Mouse (Mus musculus) heart, postnatal 14 days (tissue): ENCODE measurements around the gene Cd63. TPM values are rescaled to one million over a fixed set of nuclear protein-coding genes. Genes with fewer than 3 reads are reported as not detected.

Source experiments
- DNase-seq, 2 experiments: peaks; one replicate each; pipeline ENCODE4 v3.0.0; 2021 to 2022
- intact Hi-C: fragments of 180-260 bp; cut with DNase I; formaldehyde crosslinking; loops from one replicate; pipeline ENCODE4 v1.15.1; 2025
- long read RNA-seq, 2 experiments: library from polyadenylated mRNA; stranded (forward); transcript quantifications; one replicate each; pipeline ENCODE4 v2.0.0; 2021
- total RNA-seq, 2 experiments: library from RNA; stranded (reverse); gene quantifications; 2 replicates each; pipeline ENCODE4 v1.2.3; 2021

Gene Cd63
- total RNA-seq, result 100 to 1,000 TPM; 127 to 131 TPM
- long read RNA-seq, experiment 1, transcript Cd63-201 (8 exons, 1,063 nt), result major isoform, 118 of 120 reads
- long read RNA-seq, experiment 1, partial matches to known transcripts, result 0 of 120 reads
- long read RNA-seq, experiment 1, other reads (novel, unspliced or antisense), result 2 of 120 reads
- long read RNA-seq, experiment 2, transcript Cd63-201 (8 exons, 1,063 nt), result major isoform, 88 of 90 reads
- long read RNA-seq, experiment 2, partial matches to known transcripts, result 2 of 90 reads
- long read RNA-seq, experiment 2, other reads (novel, unspliced or antisense), result 0 of 90 reads

GRCm38 (mm10) chr10:128900698-128901097 is at the start of gene Cd63:
Gene Cd63 (plus strand): TSS chr10:128900989.
- intact Hi-C loops, result no loop called here
- DNase-seq, result no peak

GRCm38 (mm10) chr10:128861176-128861575 is 39.6 kb upstream of the Cd63 start:
- DNase-seq, result no peak
- intact Hi-C loops, result no loop called here

- intact Hi-C loops, result no loop called here
- DNase-seq, result no peak
Measured at GRCm38 (mm10) chr10:128866042-128866441, 34.7 kb upstream of the Cd63 start.

GRCm38 (mm10) chr10:128866518-128866917 is 34.3 kb upstream of the Cd63 start:
- intact Hi-C loops, result no loop called here
- no peak for DNase-seq

GRCm38 (mm10) chr10:128870341-128870740 is 30.4 kb upstream of the Cd63 start:
- intact Hi-C loops, result no loop called here
- no peak for DNase-seq

- intact Hi-C loops, result no loop called here
- no peak for DNase-seq
Measured at GRCm38 (mm10) chr10:128878291-128878690, 22.5 kb upstream of the Cd63 start.

GRCm38 (mm10) chr10:128878811-128879210 is 22.0 kb upstream of the Cd63 start:
- intact Hi-C loops, result no loop called here
- no peak for DNase-seq

- intact Hi-C loops, result no loop called here
- no peak for DNase-seq
Measured at GRCm38 (mm10) chr10:128882067-128882466, 18.7 kb upstream of the Cd63 start.

GRCm38 (mm10) chr10:128888941-128889827 is 11.6 kb upstream of the Cd63 start:
- intact Hi-C loops, result no loop called here
- DNase-seq, result no peak

GRCm38 (mm10) chr10:128889846-128890245 is 10.9 kb upstream of the Cd63 start:
- intact Hi-C loops, result no loop called here
- no peak for DNase-seq

- intact Hi-C loops, result no loop called here
- no peak for DNase-seq
Measured at GRCm38 (mm10) chr10:128890383-128891295, 10.2 kb upstream of the Cd63 start.

GRCm38 (mm10) chr10:128891296-128892094 is 9.3 kb upstream of the Cd63 start, which contains the start of gene Gdf11:
Gene Gdf11 (minus strand): TSS chr10:128891718.
- intact Hi-C loops, result no loop called here
- DNase-seq, result peak; percentile 67 to 69

GRCm38 (mm10) chr10:128892246-128892645 is 8.5 kb upstream of the Cd63 start:
- no peak for DNase-seq
- intact Hi-C loops, result no loop called here

GRCm38 (mm10) chr10:128895437-128895836 is 5.4 kb upstream of the Cd63 start:
- intact Hi-C loops, result loop anchor here (1.0 to 2.0 kb wide), 2 partner anchors 50 to 165 kb away; no protein-coding TSS in a partner anchor
- peak; percentile 65 to 85 for DNase-seq

GRCm38 (mm10) chr10:128895952-128896693 is 4.7 kb upstream of the Cd63 start:
- intact Hi-C loops, result loop anchor here (1.0 to 2.0 kb wide), 2 partner anchors 51 to 165 kb away; no protein-coding TSS in a partner anchor
- DNase-seq, result no peak

- intact Hi-C loops, result no loop called here
- no peak for DNase-seq
Measured at GRCm38 (mm10) chr10:128896807-128897206, 4.0 kb upstream of the Cd63 start.

GRCm38 (mm10) chr10:128897501-128897900 is 3.3 kb upstream of the Cd63 start:
- intact Hi-C loops, result no loop called here
- no peak for DNase-seq

GRCm38 (mm10) chr10:128899759-128900490 is 864 bp upstream of the Cd63 start:
- DNase-seq, result no peak
- intact Hi-C loops, result no loop called here
